Mouse (Mus musculus) lung, postnatal 0 days (tissue): ENCODE results near the gene Ist1.

Experiments
- CTCF ChIP-seq: IDR thresholded peaks from 2 replicates; pipeline ENCODE4 v1.5.1; 2016; ENCODE audit warnings: antibody characterized with exemption, mild to moderate bottlenecking
- EP300 ChIP-seq: IDR thresholded peaks from 2 replicates; pipeline ENCODE4 v1.6.1; 2016; ENCODE audit warnings: antibody characterized with exemption, mild to moderate bottlenecking, control low read depth

GRCm38 (mm10) chr8:109692443-109693145 lies 466 bp downstream of the Ist1 start:
- TF ChIP-seq CTCF (no peak), EP300 (no peak)
